Mouse (Mus musculus) left cerebral cortex, adult 18-20 months (tissue): Measurements from ENCODE around the gene Gm49373. TPM values are rescaled to one million over a fixed set of nuclear protein-coding genes. Genes with fewer than 3 reads are reported as not detected.

ENCODE experiments used
- DNase-seq, 2 experiments: peaks; one replicate each; pipeline ENCODE4 v3.0.0; 2021 to 2022; ENCODE audit warnings: low spot score in 2 of 2, mixed read lengths in 1 of 2
- microRNA-seq, 2 experiments: library from miRNA; unstranded; fragments of <30 nt; microRNA quantifications; one replicate each; pipeline ENCODE4 v1.2.0; 2021
- total RNA-seq, 2 experiments: library from RNA; stranded (reverse); gene quantifications; 2 replicates each; pipeline ENCODE4 v1.2.3; 2021

Gm49373 gene
- total RNA-seq, 2 experiments from 2014 or later = 2.2 to 2.9 TPM

- DNase-seq = peak; percentile 76 to 81
These were observed 43.4 kb downstream of the Gm49373 start, which contains the start of gene Icam4 for GRCm38 (mm10) chr9:21029291-21030054. Gene Icam4 (plus strand): TSS chr9:21029373.

- no peak for DNase-seq
These were observed 44.3 kb downstream of the Gm49373 start for GRCm38 (mm10) chr9:21028560-21029110.

GRCm38 (mm10) chr9:21027774-21028290, 45.1 kb downstream of the Gm49373 start:
- DNase-seq = no peak

- DNase-seq = no peak
These were observed 46.0 kb downstream of the Gm49373 start for GRCm38 (mm10) chr9:21026849-21027248.

- DNase-seq = no peak
These were observed 47.6 kb downstream of the Gm49373 start for GRCm38 (mm10) chr9:21025258-21025810.

GRCm38 (mm10) chr9:21022726-21023125, 50.2 kb downstream of the Gm49373 start:
- DNase-seq = no peak

GRCm38 (mm10) chr9:21022288-21022687, 50.6 kb downstream of the Gm49373 start:
- DNase-seq = no peak

- DNase-seq = no peak
These were observed 51.5 kb downstream of the Gm49373 start for GRCm38 (mm10) chr9:21021363-21021762.

- DNase-seq = no peak
These were observed 54.3 kb downstream of the Gm49373 start for GRCm38 (mm10) chr9:21018600-21018999.

GRCm38 (mm10) chr9:21017177-21017575, 55.7 kb downstream of the Gm49373 start:
- no peak for DNase-seq

- DNase-seq = no peak
These were observed 56.3 kb downstream of the Gm49373 start for GRCm38 (mm10) chr9:21016331-21017176.

GRCm38 (mm10) chr9:21015571-21016130, 57.2 kb downstream of the Gm49373 start, which contains the start of gene Icam1:
Gene Icam1 (plus strand): TSS chr9:21015985.
- no peak for DNase-seq

GRCm38 (mm10) chr9:21014691-21015570, 58.0 kb downstream of the Gm49373 start:
- peak; percentile 37 to 38 for DNase-seq

Small RNA genes lying within 50 kb of the gene (microRNA-seq; reads per million reads assigned to microRNA genes)
- 0 reads per million in 2 experiments for gene Mir1900
- 0.25 to 0.42 reads per million in 2 experiments for gene Mir7082

Other genes starting within 250 kb of the Gm49373 start
- 10 to 100 TPM; 68.5 to 85.5 TPM for gene A230050P20Rik, start 204.5 kb downstream of the Gm49373 start, total RNA-seq
- 10 to 100 TPM in 1 of 2 experiments, 1 to 10 TPM in 1; 9.7 to 11.7 TPM for gene Angptl6, start 193.4 kb downstream of the Gm49373 start, total RNA-seq
- 10 to 100 TPM; 20.7 to 23.3 TPM for gene Ppan, start 184.9 kb downstream of the Gm49373 start, total RNA-seq
- gene Eif3g, start 174.5 kb downstream of the Gm49373 start, total RNA-seq = 100 to 1,000 TPM; 133 to 134 TPM
- gene Dnmt1, start 113.2 kb downstream of the Gm49373 start, total RNA-seq = 10 to 100 TPM; 40.2 to 41.0 TPM
- 1 to 10 TPM; 2.9 to 3.4 TPM for gene S1pr2, start 96.3 kb downstream of the Gm49373 start, total RNA-seq
- 10 to 100 TPM; 57.3 to 62.1 TPM for gene Mrpl4, start 70.4 kb downstream of the Gm49373 start, total RNA-seq
- 1 to 10 TPM; 2.3 to 2.9 TPM for gene Icam1, start 57.1 kb downstream of the Gm49373 start, total RNA-seq
- 1 to 10 TPM in 1 of 2 experiments, under 1 TPM in 1; 0.98 to 1.7 TPM for gene Icam4, start 43.7 kb downstream of the Gm49373 start, total RNA-seq
- 100 to 1,000 TPM; 203 to 239 TPM for gene Icam5, start 41.0 kb downstream of the Gm49373 start, total RNA-seq
- not detected for gene Zglp1, start 6.0 kb downstream of the Gm49373 start, total RNA-seq
- 10 to 100 TPM; 61.3 to 65.4 TPM for gene Fdx1l, start 518 bp upstream of the Gm49373 start, total RNA-seq
- 1 to 10 TPM; 1.6 to 1.8 TPM for gene Gm38431, start 18.9 kb upstream of the Gm49373 start, total RNA-seq
- 10 to 100 TPM; 25.3 to 28.0 TPM for gene Raver1, start 18.9 kb upstream of the Gm49373 start, total RNA-seq
- gene Tyk2, start 58.1 kb upstream of the Gm49373 start, total RNA-seq = 10 to 100 TPM; 12.6 to 12.7 TPM
- 100 to 1,000 TPM; 153 to 154 TPM for gene Cdc37, start 76.9 kb upstream of the Gm49373 start, total RNA-seq
- gene Pde4a, start 92.6 kb upstream of the Gm49373 start, total RNA-seq = 10 to 100 TPM; 84.8 to 98.3 TPM
- gene Keap1, start 166.3 kb upstream of the Gm49373 start, total RNA-seq = 10 to 100 TPM; 53.4 to 58.0 TPM
- 10 to 100 TPM in 1 of 2 experiments, 1 to 10 TPM in 1; 9.7 to 10.7 TPM for gene S1pr5, start 175.3 kb upstream of the Gm49373 start, total RNA-seq
- 10 to 100 TPM; 46.4 to 49.9 TPM for gene Atg4d, start 192.2 kb upstream of the Gm49373 start, total RNA-seq
- gene Kri1, start 214.9 kb upstream of the Gm49373 start, total RNA-seq = 10 to 100 TPM; 36.8 to 38.5 TPM
- gene Cdkn2d, start 218.3 kb upstream of the Gm49373 start, total RNA-seq = 10 to 100 TPM; 52.9 to 61.6 TPM
- 1 to 10 TPM; 1.6 TPM for gene Ap1m2, start 239.2 kb upstream of the Gm49373 start, total RNA-seq
- 10 to 100 TPM; 40.3 to 50.5 TPM for gene Slc44a2, start 247.6 kb upstream of the Gm49373 start, total RNA-seq